Mouse (Mus musculus) MEL (cell line): ENCODE measurements around the gene 4930438A08Rik.

Experiments used
- CHD2 ChIP-seq: IDR thresholded peaks from 2 replicates; pipeline ENCODE4 v1.6.1; 2011; ENCODE audit warnings: low read length, improper control_type of control experiment
- CTCF ChIP-seq, 3 experiments: IDR thresholded peaks in 2 of 3; conservative IDR thresholded peaks in 1 of 3; 2 replicates each; pipeline ENCODE4 v1.5.1; 2011 to 2012; ENCODE audit warnings: low read length in 3 of 3, low read depth in 2 of 3, mild to moderate bottlenecking in 2 of 3, improper control_type of control experiment in 1 of 3, inconsistent platforms in 1 of 3, mixed read lengths in 1 of 3, moderate library complexity in 1 of 3; ENCODE audit not compliant: control insufficient read depth in 1 of 3, insufficient read depth in 1 of 3, poor library complexity in 1 of 3, severe bottlenecking in 1 of 3
- POLR2A ChIP-seq, 2 experiments: IDR thresholded peaks; 2 replicates each; pipeline ENCODE4 v1.6.1; 2011 to 2012; ENCODE audit warnings: low read length in 2 of 2, mild to moderate bottlenecking in 2 of 2, control low read depth in 1 of 2, improper control_type of control experiment in 1 of 2, low read depth in 1 of 2, moderate library complexity in 1 of 2; ENCODE audit not compliant: control insufficient read depth in 1 of 2, insufficient read depth in 1 of 2, poor library complexity in 1 of 2
- TCF12 ChIP-seq: IDR thresholded peaks from 2 replicates; pipeline ENCODE4 v1.6.1; 2014; ENCODE audit warnings: low read depth, mild to moderate bottlenecking, inconsistent platforms, low read length, improper control_type of control experiment, moderate library complexity
- ZNF384 ChIP-seq: IDR thresholded peaks from 2 replicates; pipeline ENCODE4 v1.6.1; 2012; ENCODE audit warnings: low read depth, mild to moderate bottlenecking, inconsistent platforms, low read length, improper control_type of control experiment

DNA sequence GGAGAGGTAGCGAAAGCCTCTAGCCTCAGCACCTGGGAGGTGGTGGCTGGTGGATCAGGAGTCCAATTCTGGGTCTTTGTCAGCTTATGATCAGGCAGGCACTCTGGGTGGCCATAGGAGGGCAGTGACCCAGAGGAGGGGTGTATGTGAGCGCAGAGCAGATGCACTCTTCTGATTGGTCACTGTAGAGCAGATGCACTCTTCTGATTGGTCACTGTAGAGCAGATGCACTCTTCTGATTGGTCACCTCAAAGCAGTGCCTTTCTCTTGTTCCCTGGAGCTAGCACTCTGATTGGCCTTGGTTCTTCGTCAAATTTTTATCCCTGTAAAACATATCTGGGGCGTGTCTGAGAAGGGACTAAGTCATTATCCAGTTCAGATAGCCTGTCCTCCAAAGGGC is 18.2 kb downstream of the 4930438A08Rik start:
- TF ChIP-seq CTCF (IDR thresholded peaks at IDR 0.05 in 2 of 3, conservative IDR thresholded peaks at IDR 0.05 in 1 of 3; ENCODE audit: control insufficient read depth in 1 of 3, insufficient read depth in 1 of 3, low read depth in 2 of 3, low read length in 3 of 3, poor library complexity in 1 of 3, severe bottlenecking in 1 of 3) (no peak), POLR2A (IDR thresholded peaks at IDR 0.05; ENCODE audit: control insufficient read depth in 1 of 2, insufficient read depth in 1 of 2, low read depth in 1 of 2, low read length in 2 of 2, poor library complexity in 1 of 2) (no peak), ZNF384 (no peak), CHD2 (no peak), TCF12 (no peak)
